Mouse (Mus musculus) hindbrain, embryonic 11.5 days (tissue): ENCODE data around the gene Map3k13. TPM values are rescaled to one million over a fixed set of nuclear protein-coding genes. Genes with fewer than 3 reads are reported as not detected.

Source experiments
- ATAC-seq: fragments of 200-750 bp; cut with Nextera tagmentation; 2 replicates; pipeline ENCODE4 v1.8.0; 2017; ENCODE audit warnings: mild to moderate bottlenecking, moderate TSS enrichment, moderate library complexity; ENCODE audit not compliant: low FRiP score
- DNase-seq: peaks from one replicate; pipeline ENCODE4 v3.0.0-alpha.2; 2015; ENCODE audit warnings: low spot score
- H3K27ac ChIP-seq: fragments of 300-500 bp; sonication (generic); 2 replicates; pipeline ENCODE4 v1.5.1; 2014; ENCODE audit warnings: mild to moderate bottlenecking, low read depth, low read length
- H3K27me3 ChIP-seq: fragments of 300-500 bp; sonication (generic); 2 replicates; pipeline ENCODE4 v1.6.1; 2014; ENCODE audit warnings: mild to moderate bottlenecking, low read length, moderate library complexity, mixed read lengths; ENCODE audit not compliant: control insufficient read depth, insufficient read depth
- H3K36me3 ChIP-seq: fragments of 300-500 bp; sonication (generic); 2 replicates; pipeline ENCODE4 v1.6.1; 2014; ENCODE audit warnings: mild to moderate bottlenecking, low read length, moderate library complexity, mixed read lengths; ENCODE audit not compliant: control insufficient read depth, insufficient read depth
- H3K4me1 ChIP-seq: fragments of 300-500 bp; sonication (generic); replicated peaks from 2 replicates; pipeline ENCODE4 v1.6.1; 2014; ENCODE audit warnings: low read length, mixed read lengths; ENCODE audit not compliant: control insufficient read depth, insufficient read depth
- H3K4me2 ChIP-seq: fragments of 300-500 bp; sonication (generic); replicated peaks from 2 replicates; pipeline ENCODE4 v1.6.1; 2014; ENCODE audit warnings: mild to moderate bottlenecking, low read depth, low read length
- H3K4me3 ChIP-seq: fragments of 300-500 bp; sonication (generic); 2 replicates; pipeline ENCODE4 v1.5.1; 2014; ENCODE audit warnings: low read depth, low read length
- H3K9ac ChIP-seq: fragments of 300-500 bp; sonication (generic); 2 replicates; pipeline ENCODE4 v1.6.1; 2014; ENCODE audit warnings: low read depth, low read length
- H3K9me3 ChIP-seq: fragments of 300-500 bp; sonication (generic); 2 replicates; pipeline ENCODE4 v1.6.1; 2016; ENCODE audit warnings: low read length; ENCODE audit not compliant: control insufficient read depth
- WGBS: fragments of 180-500 bp; shearing (Covaris S2); extraction: QIAGEN DNeasy Blood & Tissue Kit; methylation state at CpG from one replicate; pipeline ENCODE4 v1.1.7; 2014; 5-methylcytosine and 5-hydroxymethylcytosine counted together
- polyA plus RNA-seq: library from polyadenylated mRNA; unstranded; fragments of >200 nt; fragmentation: Nextera tagmentation; extraction: Ambion mirVana; gene quantifications from 2 replicates; pipeline ENCODE4 v1.2.1, GENCODE M21; 2014

Gene Map3k13
- polyA plus RNA-seq = 7.5 and 7.8 TPM in 2 replicates

GRCm38 (mm10) chr16:21793875-21794696, at the start of gene Map3k13:
Gene Map3k13, plus strand, starts transcription at chr16:21794346.
- H3K9ac ChIP-seq = peak within 1 kb of the TSS; percentile 66
- 2% methylated on average over 46 of the region's 47 CpGs for WGBS

DNA sequence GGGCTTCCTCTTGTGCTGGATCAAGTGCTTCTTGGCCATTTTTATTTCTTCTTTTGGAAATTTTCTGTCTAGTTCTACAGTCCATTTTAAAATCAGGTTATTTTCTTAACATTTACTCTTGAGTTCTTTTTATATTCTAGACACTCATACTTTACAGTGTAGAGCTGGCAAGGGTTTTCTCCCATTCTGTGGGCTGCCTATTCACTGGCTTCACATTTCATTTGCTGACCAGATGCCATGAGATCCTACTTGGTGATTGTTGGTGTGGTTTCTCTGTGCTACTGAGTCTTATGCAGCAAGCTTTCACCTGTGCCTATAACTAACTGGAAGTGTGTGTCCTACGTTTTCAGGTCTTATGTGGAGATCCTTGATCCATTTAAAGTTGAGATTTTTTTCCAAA, 35.7 kb upstream of the Map3k13 start:
- H3K27me3 ChIP-seq = no peaks in the 10 kb centered on the region
- no peaks in the 10 kb centered on the region for H3K4me1 ChIP-seq
- ATAC-seq = no peak
- no peak overlapping the region for H3K4me3 ChIP-seq
- no peaks in the 10 kb centered on the region for H3K36me3 ChIP-seq
- no peak for DNase-seq
- WGBS = 67% methylated on average over 1 of the region's 1 CpGs
- no peak overlapping the region for H3K27ac ChIP-seq
- no peaks in the 10 kb centered on the region for H3K9me3 ChIP-seq
- no peak overlapping the region for H3K9ac ChIP-seq
- no peak overlapping the region for H3K4me2 ChIP-seq

More at GRCm38 (mm10) chr16:21793875-21794696, at the start of gene Map3k13:
- Histone ChIP-seq H3K4me1 (no peaks in the 10 kb centered on the region; the same call in 1 of the 2 replicates), H3K36me3 (no peaks in the 10 kb centered on the region), H3K4me3 (peak within 1 kb of the TSS; percentile 60), H3K4me2 (peak within 1 kb of the TSS; percentile 66), H3K27ac (peak within 1 kb of the TSS; percentile 68), H3K9me3 (no peaks in the 10 kb centered on the region), H3K27me3 (no peaks in the 10 kb centered on the region)
- DNase-seq (peak; percentile 98), ATAC-seq (peak; percentile 99)

GRCm38 (mm10) chr16:21768255-21768654, 25.9 kb upstream of the Map3k13 start:
- DNase-seq (no peak), ATAC-seq (no peak)
- Histone ChIP-seq H3K4me1 (no peaks in the 10 kb centered on the region), H3K4me3 (no peak overlapping the region), H3K27me3 (no peaks in the 10 kb centered on the region), H3K9ac (no peak overlapping the region), H3K4me2 (no peak overlapping the region), H3K27ac (no peak overlapping the region), H3K9me3 (no peaks in the 10 kb centered on the region), H3K36me3 (no peaks in the 10 kb centered on the region)
- WGBS = 81% methylated on average over 3 of the region's 3 CpGs

- Histone ChIP-seq H3K27ac (no peak overlapping the region), H3K9ac (no peak overlapping the region), H3K9me3 (no peaks in the 10 kb centered on the region), H3K4me1 (no peaks in the 10 kb centered on the region), H3K27me3 (no peaks in the 10 kb centered on the region), H3K4me3 (no peak overlapping the region), H3K4me2 (no peak overlapping the region), H3K36me3 (no peaks in the 10 kb centered on the region)
- WGBS = 79% methylated on average over 5 of the region's 5 CpGs
- DNase-seq = no peak
- ATAC-seq = no peak
These were observed 24.5 kb upstream of the Map3k13 start for GRCm38 (mm10) chr16:21769667-21770066.

DNA sequence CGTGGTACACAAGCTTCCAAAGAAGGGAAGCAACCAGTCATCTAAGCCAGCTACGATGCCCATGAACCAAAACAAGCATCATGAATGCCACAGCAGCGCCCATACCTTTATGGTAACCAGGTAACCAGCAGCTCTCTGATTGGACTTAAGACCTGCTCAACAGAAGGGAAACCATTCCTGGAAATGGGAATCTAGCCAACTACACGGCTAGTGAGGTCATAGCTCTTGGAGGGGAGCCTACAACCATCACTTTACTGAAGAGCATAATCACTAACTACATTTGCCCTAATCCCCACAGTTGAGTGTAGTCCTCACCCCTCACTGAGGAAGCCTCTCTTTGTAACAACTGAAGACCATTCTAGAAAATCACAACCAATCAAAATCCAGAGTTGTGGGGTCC, 19.4 kb upstream of the Map3k13 start:
- Histone ChIP-seq H3K27me3 (no peaks in the 10 kb centered on the region), H3K4me2 (no peak overlapping the region), H3K36me3 (no peaks in the 10 kb centered on the region), H3K9me3 (no peaks in the 10 kb centered on the region), H3K4me1 (no peaks in the 10 kb centered on the region), H3K9ac (no peak overlapping the region), H3K27ac (no peak overlapping the region), H3K4me3 (no peak overlapping the region)
- WGBS = 86% methylated on average over 4 of the region's 4 CpGs
- ATAC-seq = no peak
- no peak for DNase-seq

DNA sequence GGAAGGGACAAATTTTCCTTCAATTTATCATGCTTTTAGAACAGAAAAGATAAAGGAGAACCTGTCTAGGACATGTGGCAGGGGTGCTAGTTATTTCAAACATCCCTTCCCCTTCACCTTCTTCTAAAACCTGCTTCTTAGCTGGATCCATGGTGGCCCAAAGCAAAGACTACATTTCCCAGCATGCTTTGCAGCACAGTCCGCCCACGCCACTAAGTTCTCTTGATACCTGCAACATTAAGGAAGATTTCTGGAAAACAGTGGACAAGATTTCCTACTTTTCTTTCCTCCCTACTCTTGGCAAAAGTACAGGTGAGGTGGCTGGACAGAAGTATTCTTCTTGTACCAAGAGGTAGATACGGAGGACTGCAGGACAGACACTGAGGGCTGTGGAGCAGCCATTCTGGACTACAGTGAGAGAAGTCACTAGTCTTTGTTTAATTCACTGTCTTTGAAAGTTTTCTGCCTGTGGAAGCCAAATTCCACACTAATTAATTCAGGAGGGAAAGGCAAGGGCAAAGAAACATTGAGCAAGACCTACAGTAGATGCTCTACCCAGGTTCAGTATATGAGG, 15.8 kb upstream of the Map3k13 start:
- Histone ChIP-seq H3K9ac (peak overlapping the region; percentile 43; the same call in 1 of the 2 replicates), H3K36me3 (no peaks in the 10 kb centered on the region), H3K4me1 (no peaks in the 10 kb centered on the region), H3K27ac (no peak overlapping the region), H3K4me2 (0 out of 2 replicates have a peak overlapping the region, but pooled peaks have one; percentile 11), H3K27me3 (no peaks in the 10 kb centered on the region), H3K4me3 (no peak overlapping the region), H3K9me3 (no peaks in the 10 kb centered on the region)
- ATAC-seq (no peak), DNase-seq (peak; percentile 67)
- WGBS = 40% methylated on average over 3 of the region's 3 CpGs

GRCm38 (mm10) chr16:21779149-21779548, 15.0 kb upstream of the Map3k13 start:
- Histone ChIP-seq H3K36me3 (no peaks in the 10 kb centered on the region), H3K4me2 (no peak overlapping the region), H3K27ac (no peak overlapping the region), H3K4me1 (no peaks in the 10 kb centered on the region), H3K4me3 (no peak overlapping the region), H3K9ac (no peak overlapping the region), H3K9me3 (no peaks in the 10 kb centered on the region), H3K27me3 (no peaks in the 10 kb centered on the region)
- ATAC-seq = no peak
- DNase-seq = no peak
- WGBS = 90% methylated on average over 4 of the region's 4 CpGs

DNA sequence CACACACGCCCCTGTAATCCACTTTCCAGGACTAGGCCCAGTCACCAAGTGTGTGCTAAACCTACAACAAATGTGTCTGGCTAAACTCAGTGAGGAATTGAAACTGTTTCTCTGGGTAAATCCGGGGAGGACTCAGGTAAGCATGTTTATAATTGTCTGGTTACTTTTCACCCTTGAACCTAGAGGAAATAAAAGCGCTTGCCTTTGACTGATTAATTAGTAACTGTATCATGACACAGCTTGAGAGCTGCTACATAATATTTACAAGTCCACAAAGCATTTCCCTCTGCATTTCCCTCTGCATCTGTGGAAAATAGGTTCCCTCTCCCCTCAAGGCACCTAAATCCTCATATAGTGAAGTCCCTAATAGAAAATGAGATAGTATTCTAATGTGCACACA, 12.9 kb upstream of the Map3k13 start:
- H3K4me3 ChIP-seq = no peak overlapping the region
- no peak overlapping the region for H3K9ac ChIP-seq
- DNase-seq (no peak), ATAC-seq (no peak)
- no peaks in the 10 kb centered on the region for H3K36me3 ChIP-seq
- no peaks in the 10 kb centered on the region for H3K27me3 ChIP-seq
- no peak overlapping the region for H3K4me2 ChIP-seq
- H3K27ac ChIP-seq = no peak overlapping the region
- H3K4me1 ChIP-seq = no peaks in the 10 kb centered on the region
- 79% methylated on average over 3 of the region's 3 CpGs for WGBS
- no peaks in the 10 kb centered on the region for H3K9me3 ChIP-seq

GRCm38 (mm10) chr16:21781895-21782294, 12.3 kb upstream of the Map3k13 start:
- Histone ChIP-seq H3K4me2 (no peak overlapping the region), H3K9me3 (no peaks in the 10 kb centered on the region), H3K4me1 (no peaks in the 10 kb centered on the region), H3K27ac (no peak overlapping the region), H3K27me3 (no peaks in the 10 kb centered on the region), H3K4me3 (no peak overlapping the region), H3K9ac (no peak overlapping the region), H3K36me3 (no peaks in the 10 kb centered on the region)
- ATAC-seq (no peak), DNase-seq (no peak)
- 88% methylated on average over 3 of the region's 3 CpGs for WGBS
